In the genomic region with DNA sequence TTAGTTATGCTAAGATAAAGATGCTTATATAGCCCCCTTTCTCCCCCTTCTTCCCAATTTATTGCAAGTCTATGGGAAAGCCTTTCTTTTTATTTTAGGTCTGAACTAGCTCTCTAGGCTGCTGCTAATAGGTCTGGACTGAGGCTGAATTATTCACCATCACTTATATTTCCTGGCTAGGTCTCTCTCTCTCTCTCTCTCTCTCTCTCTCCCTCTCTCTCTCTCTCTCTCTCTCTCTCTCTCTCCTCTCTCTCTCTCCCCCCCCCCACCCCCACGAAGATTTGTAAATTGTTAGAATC, we compare ENCODE assay signal across 22 mouse cellular contexts.
A peak's percentile ranks its signal among the peaks of the same experiment; 100 is the strongest.
DNase-seq lines count a peak whose midpoint lies in the region; ATAC-seq and TF ChIP-seq lines count a peak whose summit lies in the region.
"Had no signal": no experiment of that assay in that cellular context is flagged by ENCODE, and none has a peak within 500 bp of the region (broad histone marks: within the 10 kb centered on the region; RNA-seq: fewer than 3 reads in every experiment).

No protein-coding gene starts in this region.

- H3K4me3 ChIP-seq in midbrain, embryonic 10.5 days = no peak overlapping the region
- H3K4me3 ChIP-seq in midbrain, postnatal 0 days (ENCODE audit: low read depth, low read length) = no peak overlapping the region
- no peak overlapping the region for H3K4me3 ChIP-seq in hindbrain, embryonic 12.5 days
- no peak overlapping the region for H3K4me3 ChIP-seq in midbrain, embryonic 12.5 days
- H3K4me3 ChIP-seq in neural tube, embryonic 14.5 days (ENCODE audit: low read depth, low read length) = no peak overlapping the region
- H3K4me3 ChIP-seq in intestine, embryonic 15.5 days (replicated peaks) = no peak overlapping the region
- H3K4me3 ChIP-seq: embryonic facial prominence, embryonic 15.5 days; heart, embryonic 10.5 days; left cerebral cortex, adult 2 months; limb, embryonic 12.5 days; liver, embryonic 13.5 days had no signal

- no peak overlapping the region for H3K4me2 ChIP-seq in midbrain, postnatal 0 days (ENCODE audit: low read depth, low read length, poor library complexity, severe bottlenecking)
- H3K4me2 ChIP-seq in hindbrain, embryonic 12.5 days (replicated peaks) = no peak overlapping the region
- H3K4me2 ChIP-seq in midbrain, embryonic 12.5 days (replicated peaks) = no peak overlapping the region
- no peak overlapping the region for H3K4me2 ChIP-seq in neural tube, embryonic 14.5 days (ENCODE audit: low read depth, low read length)
- H3K4me2 ChIP-seq in intestine, embryonic 15.5 days (replicated peaks) = no peak overlapping the region
- H3K4me2 ChIP-seq: embryonic facial prominence, embryonic 15.5 days; limb, embryonic 12.5 days; liver, embryonic 13.5 days; lung, embryonic 14.5 days had no signal

- no peak for ATAC-seq in midbrain, postnatal 0 days (ENCODE audit: low FRiP score)
- ATAC-seq in hindbrain, embryonic 12.5 days (ENCODE audit: low FRiP score) = peak; percentile 69
- ATAC-seq in midbrain, embryonic 12.5 days (ENCODE audit: low FRiP score, low read depth) = peak; percentile 81
- peak; percentile 39; the same call in 1 of the 2 replicates for ATAC-seq in neural tube, embryonic 14.5 days (ENCODE audit: low read depth)
- ATAC-seq in intestine, embryonic 15.5 days = no peak
- ATAC-seq: activated CD4-positive, CD25-positive, alpha-beta regulatory T cell, adult 4 months had no signal

- no peaks in the 10 kb centered on the region for H3K27me3 ChIP-seq in midbrain, embryonic 10.5 days (ENCODE audit: low read depth, poor library complexity, severe bottlenecking)
- no peaks in the 10 kb centered on the region for H3K27me3 ChIP-seq in midbrain, postnatal 0 days (ENCODE audit: insufficient read depth, low read length)
- H3K27me3 ChIP-seq in hindbrain, embryonic 12.5 days = no peaks in the 10 kb centered on the region
- H3K27me3 ChIP-seq in midbrain, embryonic 12.5 days = no peaks in the 10 kb centered on the region
- no peaks in the 10 kb centered on the region for H3K27me3 ChIP-seq in neural tube, embryonic 14.5 days (ENCODE audit: control insufficient read depth, insufficient read depth, low read length)
- no peaks in the 10 kb centered on the region for H3K27me3 ChIP-seq in intestine, embryonic 15.5 days (replicated peaks)
- H3K27me3 ChIP-seq: embryonic facial prominence, embryonic 15.5 days; limb, embryonic 12.5 days; liver, embryonic 13.5 days had no signal

- DNase-seq in midbrain, embryonic 10.5 days (ENCODE audit: low spot score) = no peak
- DNase-seq in midbrain, postnatal 0 days (ENCODE audit: low spot score) = no peak
- DNase-seq in left cerebral cortex, postnatal 36 days (ENCODE audit: low spot score in 2 of 2) = no peak
- DNase-seq in natural killer cell, adult 2 months (ENCODE audit: low spot score in 2 of 2) = no peak
- DNase-seq: adrenal gland, postnatal 10 days; cerebellum, adult 11 months; kidney, adult 18-20 months; kidney, postnatal 14 days; liver, embryonic 13.5 days; lung, postnatal 36 days had no signal

- no peak overlapping the region for H3K9ac ChIP-seq in midbrain, postnatal 0 days (replicated peaks; ENCODE audit: low read length, poor library complexity, severe bottlenecking)
- no peak overlapping the region for H3K9ac ChIP-seq in hindbrain, embryonic 12.5 days
- no peak overlapping the region for H3K9ac ChIP-seq in midbrain, embryonic 12.5 days (replicated peaks)
- no peak overlapping the region for H3K9ac ChIP-seq in neural tube, embryonic 14.5 days (replicated peaks; ENCODE audit: low read depth, low read length)
- H3K9ac ChIP-seq in intestine, embryonic 15.5 days = no peak overlapping the region
- H3K9ac ChIP-seq: embryonic facial prominence, embryonic 15.5 days; limb, embryonic 12.5 days; liver, embryonic 13.5 days; lung, embryonic 14.5 days had no signal

- 0 out of 2 replicates have a peak overlapping the region, but pooled peaks have one; percentile 13 for H3K27ac ChIP-seq in midbrain, embryonic 10.5 days (replicated peaks)
- no peak overlapping the region for H3K27ac ChIP-seq in midbrain, postnatal 0 days (ENCODE audit: low read depth, low read length)
- peak overlapping the region; percentile 68; the same call in 1 of the 2 replicates for H3K27ac ChIP-seq in hindbrain, embryonic 12.5 days
- H3K27ac ChIP-seq in midbrain, embryonic 12.5 days (replicated peaks) = peak overlapping the region; percentile 39
- H3K27ac ChIP-seq in neural tube, embryonic 14.5 days (ENCODE audit: low read depth, low read length) = no peak overlapping the region
- H3K27ac ChIP-seq in intestine, embryonic 15.5 days = no peak overlapping the region
- H3K27ac ChIP-seq: embryonic facial prominence, embryonic 15.5 days; heart, embryonic 10.5 days; left cerebral cortex, adult 2 months; limb, embryonic 12.5 days; liver, embryonic 13.5 days; stomach, postnatal 0 days had no signal

- H3K9me3 ChIP-seq in midbrain, embryonic 10.5 days (replicated peaks) = no peaks in the 10 kb centered on the region
- no peaks in the 10 kb centered on the region for H3K9me3 ChIP-seq in midbrain, postnatal 0 days (ENCODE audit: low read length)
- H3K9me3 ChIP-seq in hindbrain, embryonic 12.5 days (replicated peaks) = no peaks in the 10 kb centered on the region
- no peaks in the 10 kb centered on the region for H3K9me3 ChIP-seq in midbrain, embryonic 12.5 days
- H3K9me3 ChIP-seq in neural tube, embryonic 14.5 days (ENCODE audit: control insufficient read depth, low read length) = no peaks in the 10 kb centered on the region
- H3K9me3 ChIP-seq in intestine, embryonic 15.5 days = no peaks in the 10 kb centered on the region
- H3K9me3 ChIP-seq: embryonic facial prominence, embryonic 15.5 days; G1E; heart, embryonic 10.5 days; limb, embryonic 12.5 days; liver, embryonic 13.5 days had no signal

- intact Hi-C loops in left cerebral cortex, postnatal 36 days (cut with DNase I) = no loop called here

- TF ChIP-seq CTCF in midbrain, postnatal 0 days (IDR thresholded peaks at IDR 0.05) = no peak

- H3K36me3 ChIP-seq in midbrain, embryonic 10.5 days = no peaks in the 10 kb centered on the region
- no peaks in the 10 kb centered on the region for H3K36me3 ChIP-seq in midbrain, postnatal 0 days (ENCODE audit: insufficient read depth, low read length)
- no peaks in the 10 kb centered on the region for H3K36me3 ChIP-seq in hindbrain, embryonic 12.5 days
- no peaks in the 10 kb centered on the region for H3K36me3 ChIP-seq in midbrain, embryonic 12.5 days
- no peaks in the 10 kb centered on the region for H3K36me3 ChIP-seq in neural tube, embryonic 14.5 days (ENCODE audit: control insufficient read depth, insufficient read depth, low read length)
- H3K36me3 ChIP-seq in intestine, embryonic 15.5 days = no peaks in the 10 kb centered on the region
- H3K36me3 ChIP-seq: embryonic facial prominence, embryonic 15.5 days; G1E; heart, embryonic 10.5 days; limb, embryonic 12.5 days; liver, embryonic 13.5 days had no signal

- H3K4me1 ChIP-seq in midbrain, embryonic 10.5 days = peaks cover 12% of the 10 kb centered on the region
- H3K4me1 ChIP-seq in midbrain, postnatal 0 days (ENCODE audit: insufficient read depth, low read length) = no peaks in the 10 kb centered on the region
- peaks cover 9% of the 10 kb centered on the region for H3K4me1 ChIP-seq in hindbrain, embryonic 12.5 days
- peaks cover 18% of the 10 kb centered on the region for H3K4me1 ChIP-seq in midbrain, embryonic 12.5 days
- peaks cover 3% of the 10 kb centered on the region; the same call in 1 of the 2 replicates for H3K4me1 ChIP-seq in neural tube, embryonic 14.5 days (ENCODE audit: control insufficient read depth, insufficient read depth, low read length)
- no peaks in the 10 kb centered on the region for H3K4me1 ChIP-seq in intestine, embryonic 15.5 days (replicated peaks)
- H3K4me1 ChIP-seq: embryonic facial prominence, embryonic 15.5 days; heart, embryonic 10.5 days; liver, embryonic 13.5 days had no signal

- WGBS in midbrain, embryonic 10.5 days = 62% methylated on average over 1 of the region's 1 CpGs
- 41% methylated on average over 1 of the region's 1 CpGs for WGBS in midbrain, postnatal 0 days
- WGBS in hindbrain, embryonic 12.5 days = 65% methylated on average over 1 of the region's 1 CpGs
- 33% methylated on average over 1 of the region's 1 CpGs for WGBS in midbrain, embryonic 12.5 days
- WGBS in neural tube, embryonic 14.5 days = 62% methylated on average over 1 of the region's 1 CpGs
- 50% methylated on average over 1 of the region's 1 CpGs for WGBS in intestine, embryonic 15.5 days

Comparison
In these comparisons a context has a peak if more than half of its experiments do, and no peak if none do; other contexts are left out.
1. H3K27ac ChIP-seq: peak in midbrain, embryonic 10.5 days (single experiment), hindbrain, embryonic 12.5 days (single experiment) and midbrain, embryonic 12.5 days (single experiment); none in midbrain, postnatal 0 days (single experiment), neural tube, embryonic 14.5 days (single experiment) and intestine, embryonic 15.5 days (single experiment).
2. ATAC-seq: peak in hindbrain, embryonic 12.5 days (single experiment), midbrain, embryonic 12.5 days (single experiment) and neural tube, embryonic 14.5 days (single experiment); none in midbrain, postnatal 0 days (single experiment) and intestine, embryonic 15.5 days (single experiment).